Mouse (Mus musculus): ENCODE measurements around the gene Iqgap2. TPM values are rescaled to one million over a fixed set of nuclear protein-coding genes. Genes with fewer than 3 reads are reported as not detected.

Iqgap2 gene
- total and polyA plus RNA-seq, 3 experiments: 0.27 to 0.32 TPM; not detected in 1

DNA sequence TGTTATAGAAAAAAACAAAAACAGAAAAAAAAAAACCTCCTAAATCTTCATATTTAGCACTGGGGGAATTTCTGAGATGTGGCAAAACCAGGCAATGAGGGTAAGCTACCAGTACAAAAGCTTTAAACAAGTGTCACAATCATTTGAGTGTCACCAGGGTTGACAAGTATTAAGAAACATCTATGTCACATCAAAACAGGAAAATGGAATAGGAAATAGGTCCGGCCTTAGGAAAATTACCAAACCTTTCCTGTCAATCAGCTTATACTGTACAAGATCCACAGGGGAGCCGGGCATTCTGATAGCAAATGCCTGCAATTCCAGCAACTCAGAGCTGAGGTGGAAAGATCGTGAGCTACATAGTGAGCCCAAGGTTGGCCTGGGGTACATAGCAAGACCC is 46.8 kb downstream of the Iqgap2 start:
- no peaks in the 10 kb centered on the region for H3K36me3 ChIP-seq (ENCODE audit: control insufficient read depth in 1 of 2, insufficient read depth in 2 of 2, low read length in 2 of 2)
- H3K79me2 ChIP-seq (ENCODE audit: control insufficient read depth, insufficient read depth, low read length, poor library complexity): no peaks in the 10 kb centered on the region
- DNase-seq (ENCODE audit: low read depth, low spot score): no peak
- H3K27me3 ChIP-seq (ENCODE audit: control insufficient read depth in 1 of 2, insufficient read depth in 2 of 2, low read length in 2 of 2): no peaks in the 10 kb centered on the region
- no peak overlapping the region for H3K4me3 ChIP-seq (ENCODE audit: control insufficient read depth in 1 of 2, insufficient read depth in 1 of 2, low read depth in 2 of 2, low read length in 2 of 2)
- no peak overlapping the region for H3K9ac ChIP-seq (ENCODE audit: control insufficient read depth, low read depth, low read length, poor library complexity, severe bottlenecking)
- no peak overlapping the region for H3K27ac ChIP-seq (ENCODE audit: control insufficient read depth, low read depth, low read length)
- no peak for TF ChIP-seq NRF1 (IDR thresholded peaks at IDR 0.05; ENCODE audit: insufficient read depth, low read depth, low read length, poor library complexity, severe bottlenecking)
- TF ChIP-seq CTCF (IDR thresholded peaks at IDR 0.05 in 2 of 3, conservative IDR thresholded peaks at IDR 0.05 in 1 of 3; ENCODE audit: control insufficient read depth in 1 of 3, insufficient read depth in 1 of 3, low read depth in 2 of 3, low read length in 3 of 3, poor library complexity in 1 of 3, severe bottlenecking in 1 of 3): no peak
- no peak for TF ChIP-seq GABPA (IDR thresholded peaks at IDR 0.05; ENCODE audit: low read depth, low read length)
- H3K4me1 ChIP-seq (ENCODE audit: control insufficient read depth in 1 of 2, insufficient read depth in 2 of 2, low read length in 2 of 2): no peaks in the 10 kb centered on the region
- H3K9me3 ChIP-seq (replicated peaks; ENCODE audit: insufficient read depth, low read length): no peaks in the 10 kb centered on the region

DNA sequence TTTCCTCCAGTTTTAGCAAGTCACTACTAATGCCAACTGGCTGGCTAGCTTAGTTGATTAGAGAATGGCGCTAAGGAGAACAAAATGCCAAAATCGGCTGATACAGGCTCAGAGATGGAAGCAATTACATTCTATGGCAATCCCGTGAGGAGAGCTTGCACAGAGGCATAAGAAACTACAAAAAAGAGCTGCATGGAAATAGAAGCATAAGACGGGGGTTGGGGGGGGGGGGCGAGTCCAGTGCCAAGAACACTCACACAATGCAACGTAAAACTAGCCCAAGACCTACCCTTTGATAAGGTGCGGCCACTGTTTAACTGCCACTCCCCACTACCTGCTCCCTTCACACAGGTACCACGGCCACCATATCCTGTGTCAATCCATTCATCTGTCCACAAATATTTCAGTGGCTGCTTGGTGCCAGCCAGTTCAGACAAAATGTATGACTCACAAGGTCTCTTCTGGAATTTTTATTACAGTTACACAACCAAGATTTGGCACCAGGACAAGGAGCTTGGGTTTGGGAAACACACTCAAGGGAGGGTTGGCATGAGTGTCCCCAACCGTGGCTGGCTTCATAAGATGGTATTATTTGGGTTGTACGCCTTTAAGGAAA is 48.2 kb downstream of the Iqgap2 start:
- H3K9me3 ChIP-seq (replicated peaks; ENCODE audit: insufficient read depth, low read length): no peaks in the 10 kb centered on the region
- no peak overlapping the region for H3K4me3 ChIP-seq (ENCODE audit: control insufficient read depth in 1 of 2, insufficient read depth in 1 of 2, low read depth in 2 of 2, low read length in 2 of 2)
- no peak overlapping the region for H3K27ac ChIP-seq (ENCODE audit: control insufficient read depth, low read depth, low read length)
- no peak overlapping the region for H3K9ac ChIP-seq (ENCODE audit: control insufficient read depth, low read depth, low read length, poor library complexity, severe bottlenecking)
- H3K4me1 ChIP-seq (ENCODE audit: control insufficient read depth in 1 of 2, insufficient read depth in 2 of 2, low read length in 2 of 2): no peaks in the 10 kb centered on the region
- H3K36me3 ChIP-seq (ENCODE audit: control insufficient read depth in 1 of 2, insufficient read depth in 2 of 2, low read length in 2 of 2): no peaks in the 10 kb centered on the region
- H3K79me2 ChIP-seq (ENCODE audit: control insufficient read depth, insufficient read depth, low read length, poor library complexity): no peaks in the 10 kb centered on the region
- no peaks in the 10 kb centered on the region for H3K27me3 ChIP-seq (ENCODE audit: control insufficient read depth in 1 of 2, insufficient read depth in 2 of 2, low read length in 2 of 2)
- no peak for DNase-seq (ENCODE audit: low read depth, low spot score)
- TF ChIP-seq JUND (IDR thresholded peaks at IDR 0.05; ENCODE audit: low read depth, low read length) (no peak), BHLHE40 (IDR thresholded peaks at IDR 0.05; ENCODE audit: borderline replicate concordance, low read depth, low read length) (no peak), KAT2A (conservative IDR thresholded peaks at IDR 0.05; ENCODE audit: low read depth, low read length) (no peak), ZMIZ1 (IDR thresholded peaks at IDR 0.05; ENCODE audit: low read depth, low read length) (no peak), EP300 (IDR thresholded peaks at IDR 0.05; ENCODE audit: low read depth in 1 of 2, low read length in 2 of 2) (no peak), SIN3A (IDR thresholded peaks at IDR 0.05; ENCODE audit: low read length) (no peak), ETS1 (IDR thresholded peaks at IDR 0.05; ENCODE audit: low read depth, low read length) (no peak), TCF12 (IDR thresholded peaks at IDR 0.05; ENCODE audit: low read depth, low read length) (no peak), GATA1 (IDR thresholded peaks at IDR 0.05; ENCODE audit: low read depth, low read length) (no peak), RCOR1 (IDR thresholded peaks at IDR 0.05; ENCODE audit: low read depth, low read length) (no peak), ZC3H11A (IDR thresholded peaks at IDR 0.05; ENCODE audit: low read depth, low read length) (no peak), ZKSCAN1 (IDR thresholded peaks at IDR 0.05; ENCODE audit: low read depth, low read length) (no peak)
